Mouse (Mus musculus): ENCODE results near the gene Mpig6b. TPM values are rescaled to one million over a fixed set of nuclear protein-coding genes. Genes with fewer than 3 reads are reported as not detected.

The Mpig6b gene
- 0.29 and 0.71 TPM in 2 replicates for polyA plus RNA-seq (2015; fragmentation: Nextera tagmentation; extraction: Ambion mirVana)

DNA sequence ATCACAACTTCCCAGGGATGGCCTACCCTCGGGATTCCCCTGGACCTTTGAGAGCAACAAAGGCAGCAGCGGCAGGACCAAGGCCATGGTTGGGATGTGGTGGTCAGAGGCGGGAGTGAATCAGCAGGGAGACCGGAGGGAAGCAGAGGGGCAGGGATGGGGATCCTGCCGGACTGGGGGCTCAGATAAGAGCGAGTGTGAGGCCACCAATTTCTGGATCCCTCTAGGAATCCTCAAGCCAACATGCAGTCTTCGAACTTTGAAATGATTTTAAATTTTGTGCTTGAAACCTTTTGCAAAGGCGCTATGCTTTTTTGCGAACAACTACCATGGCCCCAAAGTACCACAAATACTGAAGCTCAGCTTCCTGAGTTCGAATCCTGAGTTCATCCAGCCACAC, at the start of gene Mpig6b:
Gene Mpig6b (minus strand): TSS at position 101 of the 400 bp plus-strand sequence.
- Histone ChIP-seq H3K27me3 (peaks cover 68% of the 10 kb centered on the region), H3K9me3 (no peaks in the 10 kb centered on the region), H3K9ac (peak within 1 kb of the TSS; percentile 55), H3K36me3 (peaks cover 25% of the 10 kb centered on the region), H3K4me3 (peak within 1 kb of the TSS; percentile 40), H3K4me2 (replicated peaks) (peak within 1 kb of the TSS; percentile 67), H3K27ac (no peak within 1 kb of the TSS), H3K4me1 (peaks cover 25% of the 10 kb centered on the region)
- 47% methylated on average over 10 of the region's 10 CpGs for WGBS
- no peak for ATAC-seq (ENCODE audit: low FRiP score, low read depth)

DNA sequence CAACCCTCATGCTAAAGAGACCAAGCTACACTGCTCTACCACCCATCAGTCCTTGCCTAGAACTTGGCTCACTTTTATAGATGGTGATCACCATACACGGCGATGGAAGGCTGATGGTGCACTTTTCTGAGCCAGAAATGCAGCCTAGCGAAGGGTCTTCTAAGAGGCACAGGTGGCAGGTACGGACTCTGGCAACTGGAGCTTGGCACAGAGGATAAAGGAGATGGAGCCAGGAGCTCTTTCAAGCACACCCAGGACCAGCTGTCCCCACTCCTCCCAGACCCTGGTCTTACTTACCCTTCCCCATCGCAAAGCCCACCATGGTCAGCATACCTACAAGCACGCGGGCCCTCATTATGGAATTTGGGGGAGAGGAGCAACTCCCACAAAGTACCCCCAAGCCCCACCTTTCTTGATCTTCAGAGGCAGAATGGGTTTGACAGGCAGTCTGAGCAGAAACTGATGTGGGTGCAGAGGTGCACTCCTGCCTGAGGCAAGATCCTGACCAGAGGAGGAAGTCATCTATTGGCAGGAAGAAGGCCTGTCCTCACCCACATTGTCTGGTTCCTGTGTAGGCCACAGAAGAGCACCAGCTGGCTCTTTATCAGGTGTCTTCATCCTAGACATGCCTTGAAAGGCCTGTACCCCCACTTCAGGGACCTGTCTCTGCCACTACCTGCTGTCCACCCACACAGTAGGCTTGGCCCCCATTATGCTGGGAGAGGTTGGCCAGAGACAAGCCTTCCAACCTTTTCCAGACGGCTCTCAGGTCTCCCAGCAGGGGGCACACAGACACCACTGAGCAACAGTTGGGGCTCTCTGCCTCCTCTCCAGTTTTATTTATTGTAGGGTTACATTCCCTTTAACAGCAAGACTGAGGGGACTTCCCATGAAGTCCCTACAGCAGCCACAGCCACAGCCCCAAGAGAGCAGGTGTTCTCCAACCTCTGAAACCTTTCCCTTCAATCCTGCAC, 49.3 kb upstream of the Mpig6b start, which contains the start of gene Ly6g5b:
Gene Ly6g5b (minus strand): TSS at position 383 of the 974 bp plus-strand sequence.
- Histone ChIP-seq H3K36me3 (peaks cover 47% of the 10 kb centered on the region), H3K4me2 (replicated peaks) (no peak within 1 kb of the TSS), H3K9me3 (no peaks in the 10 kb centered on the region), H3K27me3 (no peaks in the 10 kb centered on the region), H3K4me1 (peaks cover 9% of the 10 kb centered on the region), H3K9ac (no peak within 1 kb of the TSS), H3K27ac (no peak within 1 kb of the TSS), H3K4me3 (no peak within 1 kb of the TSS)
- 81% methylated on average over 8 of the region's 8 CpGs for WGBS
- no peak for ATAC-seq (ENCODE audit: low FRiP score, low read depth)

DNA sequence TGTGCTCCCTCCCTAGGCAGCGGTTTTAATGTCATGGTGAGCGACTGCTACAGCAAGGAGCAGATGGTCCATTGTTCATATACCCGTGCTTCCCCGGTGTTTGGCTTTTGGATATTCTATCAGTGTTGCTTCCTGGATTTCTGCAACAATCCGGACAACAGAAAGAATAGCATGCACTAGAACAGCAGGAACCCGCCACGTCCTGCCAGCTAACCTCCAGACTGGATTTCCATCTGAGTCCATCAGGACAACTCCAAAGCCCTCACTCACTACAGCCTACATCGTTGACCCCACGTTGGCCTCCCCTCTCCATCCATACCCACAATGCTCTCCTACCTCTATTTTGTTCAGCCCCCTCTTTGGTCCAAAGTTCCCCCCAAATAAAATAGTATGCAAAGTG, 45.8 kb upstream of the Mpig6b start:
- WGBS = 80% methylated on average over 9 of the region's 9 CpGs
- no peaks in the 10 kb centered on the region for H3K4me1 ChIP-seq
- H3K36me3 ChIP-seq = peaks cover 25% of the 10 kb centered on the region
- H3K9ac ChIP-seq = no peak overlapping the region
- no peaks in the 10 kb centered on the region for H3K27me3 ChIP-seq
- no peak overlapping the region for H3K4me3 ChIP-seq
- H3K9me3 ChIP-seq = no peaks in the 10 kb centered on the region
- H3K27ac ChIP-seq = no peak overlapping the region
- no peak for ATAC-seq (ENCODE audit: low FRiP score, low read depth)
- no peak overlapping the region for H3K4me2 ChIP-seq (replicated peaks)

DNA sequence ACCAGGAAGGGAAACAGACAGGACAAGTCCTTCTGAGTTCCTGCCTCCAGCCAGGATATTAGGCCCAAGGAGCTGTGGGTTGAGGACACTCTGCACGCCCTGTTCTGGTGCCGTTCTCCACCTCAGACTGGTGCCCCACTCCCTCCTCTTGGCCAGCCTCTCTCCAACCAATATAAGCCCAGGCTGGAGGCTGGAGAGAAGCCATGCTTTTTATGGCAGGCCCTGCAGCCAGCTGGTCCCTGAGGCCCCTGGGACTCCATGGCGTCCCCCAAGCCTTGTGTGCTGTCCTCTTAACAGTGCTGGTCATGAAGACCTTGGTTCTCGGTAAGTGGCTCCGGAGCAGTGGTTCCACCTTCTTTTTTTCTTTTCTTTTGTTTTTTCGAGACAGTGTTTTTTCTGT, 42.1 kb upstream of the Mpig6b start, which contains the start of gene Ly6g5c:
Gene Ly6g5c (plus strand): TSS at position 183 of the 400 bp plus-strand sequence.
- ATAC-seq (ENCODE audit: low FRiP score, low read depth) = no peak
- 76% methylated on average over 6 of the region's 6 CpGs for WGBS
- H3K4me1 ChIP-seq = no peaks in the 10 kb centered on the region; the same call in 1 of the 2 replicates
- no peaks in the 10 kb centered on the region for H3K27me3 ChIP-seq
- H3K36me3 ChIP-seq = peaks cover 13% of the 10 kb centered on the region
- no peak within 1 kb of the TSS for H3K4me3 ChIP-seq
- H3K9ac ChIP-seq = no peak within 1 kb of the TSS
- H3K27ac ChIP-seq = no peak within 1 kb of the TSS
- no peaks in the 10 kb centered on the region for H3K9me3 ChIP-seq
- H3K4me2 ChIP-seq (replicated peaks) = no peak within 1 kb of the TSS

DNA sequence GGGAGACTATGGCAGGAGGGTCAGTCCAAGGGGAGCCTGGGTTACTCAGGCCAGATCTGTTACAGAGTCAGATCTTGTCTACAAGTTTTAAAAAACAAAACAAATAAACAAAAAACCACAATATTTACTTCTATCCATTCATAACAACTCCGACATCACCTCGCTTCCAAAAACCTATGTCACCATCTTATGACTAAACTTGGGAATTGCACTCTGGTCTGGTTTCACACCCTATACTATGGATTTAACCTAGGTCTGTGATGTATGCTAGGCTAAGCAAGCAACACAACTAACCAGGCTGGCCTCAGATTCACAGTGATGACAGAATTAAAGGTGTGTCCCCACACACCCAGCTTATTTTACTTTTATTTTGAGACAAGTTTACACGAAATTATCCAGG, 40.5 kb upstream of the Mpig6b start:
- H3K36me3 ChIP-seq = peaks cover 29% of the 10 kb centered on the region
- H3K4me3 ChIP-seq = no peak overlapping the region
- no peak for ATAC-seq (ENCODE audit: low FRiP score, low read depth)
- 72% methylated on average over 3 of the region's 3 CpGs for WGBS
- no peak overlapping the region for H3K4me2 ChIP-seq (replicated peaks)
- H3K9ac ChIP-seq = no peak overlapping the region
- H3K4me1 ChIP-seq = no peaks in the 10 kb centered on the region; the same call in 1 of the 2 replicates
- H3K27me3 ChIP-seq = no peaks in the 10 kb centered on the region
- H3K9me3 ChIP-seq = no peaks in the 10 kb centered on the region
- no peak overlapping the region for H3K27ac ChIP-seq

DNA sequence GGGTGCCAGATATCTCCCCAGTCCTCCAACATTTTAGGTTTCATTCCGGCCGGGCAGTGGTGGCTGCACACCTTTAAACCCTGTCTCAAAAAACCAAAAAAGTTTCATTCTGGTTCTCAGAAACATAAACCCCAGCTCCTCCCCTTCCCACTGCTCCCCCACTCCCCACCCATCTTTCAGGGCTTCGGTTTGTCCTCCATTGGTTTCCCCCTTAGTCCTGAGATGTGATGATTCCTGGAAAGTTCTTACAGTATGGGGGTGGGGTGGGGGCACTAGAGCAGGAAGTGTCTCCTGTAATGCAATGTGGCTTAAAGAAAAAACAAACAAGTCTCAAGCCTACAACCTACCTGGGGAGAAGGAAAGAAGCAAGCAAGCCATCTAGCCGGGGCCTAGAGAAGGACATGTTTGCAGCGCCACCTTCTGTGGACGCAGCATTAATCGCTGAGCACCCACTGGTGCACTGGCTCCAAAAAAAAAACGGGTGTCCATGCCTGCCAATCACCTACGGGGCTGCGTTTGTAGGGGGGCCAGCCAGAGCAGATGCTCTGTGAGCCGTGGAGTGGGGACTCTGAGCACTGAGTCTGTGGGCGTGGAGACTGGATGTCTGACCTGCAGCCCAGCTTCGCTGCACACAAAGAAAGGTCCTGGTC, 39.9 kb upstream of the Mpig6b start:
- Histone ChIP-seq H3K27ac (no peak overlapping the region), H3K36me3 (peaks cover 35% of the 10 kb centered on the region), H3K9me3 (no peaks in the 10 kb centered on the region), H3K4me2 (replicated peaks) (peak overlapping the region; percentile 32; the same call in 1 of the 2 replicates), H3K4me3 (no peak overlapping the region), H3K9ac (no peak overlapping the region; the same call in 1 of the 2 replicates), H3K27me3 (no peaks in the 10 kb centered on the region), H3K4me1 (no peaks in the 10 kb centered on the region; the same call in 1 of the 2 replicates)
- WGBS = 28% methylated on average over 13 of the region's 13 CpGs
- ATAC-seq (ENCODE audit: low FRiP score, low read depth) = no peak

GRCm38 (mm10) chr17:35104754-35105153, 38.8 kb upstream of the Mpig6b start:
- no peak for ATAC-seq (ENCODE audit: low FRiP score, low read depth)
- H3K27me3 ChIP-seq = no peaks in the 10 kb centered on the region
- no peak overlapping the region; the same call in 1 of the 2 replicates for H3K27ac ChIP-seq
- no peak overlapping the region for H3K4me3 ChIP-seq
- no peaks in the 10 kb centered on the region for H3K9me3 ChIP-seq
- H3K4me1 ChIP-seq = no peaks in the 10 kb centered on the region; the same call in 1 of the 2 replicates
- H3K9ac ChIP-seq = peak overlapping the region; percentile 31; the same call in 1 of the 2 replicates
- 81% methylated on average over 6 of the region's 6 CpGs for WGBS
- H3K36me3 ChIP-seq = peaks cover 46% of the 10 kb centered on the region
- H3K4me2 ChIP-seq (replicated peaks) = no peak overlapping the region

GRCm38 (mm10) chr17:35104079-35104478, 38.1 kb upstream of the Mpig6b start:
- H3K4me3 ChIP-seq = no peak overlapping the region
- 89% methylated on average over 7 of the region's 7 CpGs for WGBS
- H3K4me1 ChIP-seq = no peaks in the 10 kb centered on the region; the same call in 1 of the 2 replicates
- ATAC-seq (ENCODE audit: low FRiP score, low read depth) = no peak
- H3K9me3 ChIP-seq = no peaks in the 10 kb centered on the region
- H3K9ac ChIP-seq = no peak overlapping the region
- peaks cover 53% of the 10 kb centered on the region for H3K36me3 ChIP-seq
- no peak overlapping the region for H3K27ac ChIP-seq
- no peak overlapping the region for H3K4me2 ChIP-seq (replicated peaks)
- H3K27me3 ChIP-seq = no peaks in the 10 kb centered on the region

- no peak for ATAC-seq (ENCODE audit: low FRiP score, low read depth)
- H3K9me3 ChIP-seq = no peaks in the 10 kb centered on the region
- peaks cover 61% of the 10 kb centered on the region for H3K36me3 ChIP-seq
- no peak overlapping the region for H3K4me2 ChIP-seq (replicated peaks)
- H3K27ac ChIP-seq = no peak overlapping the region
- no peak overlapping the region for H3K9ac ChIP-seq
- no peaks in the 10 kb centered on the region for H3K27me3 ChIP-seq
- WGBS = 74% methylated on average over 6 of the region's 6 CpGs
- no peak overlapping the region for H3K4me3 ChIP-seq
- H3K4me1 ChIP-seq = no peaks in the 10 kb centered on the region; the same call in 1 of the 2 replicates
Observed at GRCm38 (mm10) chr17:35103221-35103690, 37.3 kb upstream of the Mpig6b start.

- WGBS = 70% methylated on average over 8 of the region's 8 CpGs
Observed at GRCm38 (mm10) chr17:35102299-35102698, 36.3 kb upstream of the Mpig6b start.

GRCm38 (mm10) chr17:35101161-35101560, 35.2 kb upstream of the Mpig6b start:
- ATAC-seq (ENCODE audit: low FRiP score, low read depth) = no peak

More at GRCm38 (mm10) chr17:35102299-35102698, 36.3 kb upstream of the Mpig6b start:
- peak; percentile 55; the same call in 1 of the 2 replicates for ATAC-seq (ENCODE audit: low FRiP score, low read depth)
- Histone ChIP-seq H3K9me3 (no peaks in the 10 kb centered on the region), H3K4me2 (replicated peaks) (no peak overlapping the region), H3K27ac (no peak overlapping the region), H3K27me3 (no peaks in the 10 kb centered on the region), H3K4me1 (no peaks in the 10 kb centered on the region; the same call in 1 of the 2 replicates), H3K36me3 (peaks cover 71% of the 10 kb centered on the region), H3K9ac (no peak overlapping the region), H3K4me3 (no peak overlapping the region)

More at GRCm38 (mm10) chr17:35101161-35101560, 35.2 kb upstream of the Mpig6b start:
- H3K36me3 ChIP-seq = peaks cover 82% of the 10 kb centered on the region
- no peaks in the 10 kb centered on the region for H3K9me3 ChIP-seq
- H3K27ac ChIP-seq = no peak overlapping the region
- H3K4me1 ChIP-seq = no peaks in the 10 kb centered on the region; the same call in 1 of the 2 replicates
- no peak overlapping the region for H3K4me3 ChIP-seq
- no peak overlapping the region for H3K4me2 ChIP-seq (replicated peaks)
- H3K27me3 ChIP-seq = no peaks in the 10 kb centered on the region
- WGBS = 90% methylated on average over 11 of the region's 11 CpGs
- no peak overlapping the region; the same call in 1 of the 2 replicates for H3K9ac ChIP-seq
